Mouse (Mus musculus): ENCODE data around the gene AC124108.1.

AC124108.1 gene

DNA sequence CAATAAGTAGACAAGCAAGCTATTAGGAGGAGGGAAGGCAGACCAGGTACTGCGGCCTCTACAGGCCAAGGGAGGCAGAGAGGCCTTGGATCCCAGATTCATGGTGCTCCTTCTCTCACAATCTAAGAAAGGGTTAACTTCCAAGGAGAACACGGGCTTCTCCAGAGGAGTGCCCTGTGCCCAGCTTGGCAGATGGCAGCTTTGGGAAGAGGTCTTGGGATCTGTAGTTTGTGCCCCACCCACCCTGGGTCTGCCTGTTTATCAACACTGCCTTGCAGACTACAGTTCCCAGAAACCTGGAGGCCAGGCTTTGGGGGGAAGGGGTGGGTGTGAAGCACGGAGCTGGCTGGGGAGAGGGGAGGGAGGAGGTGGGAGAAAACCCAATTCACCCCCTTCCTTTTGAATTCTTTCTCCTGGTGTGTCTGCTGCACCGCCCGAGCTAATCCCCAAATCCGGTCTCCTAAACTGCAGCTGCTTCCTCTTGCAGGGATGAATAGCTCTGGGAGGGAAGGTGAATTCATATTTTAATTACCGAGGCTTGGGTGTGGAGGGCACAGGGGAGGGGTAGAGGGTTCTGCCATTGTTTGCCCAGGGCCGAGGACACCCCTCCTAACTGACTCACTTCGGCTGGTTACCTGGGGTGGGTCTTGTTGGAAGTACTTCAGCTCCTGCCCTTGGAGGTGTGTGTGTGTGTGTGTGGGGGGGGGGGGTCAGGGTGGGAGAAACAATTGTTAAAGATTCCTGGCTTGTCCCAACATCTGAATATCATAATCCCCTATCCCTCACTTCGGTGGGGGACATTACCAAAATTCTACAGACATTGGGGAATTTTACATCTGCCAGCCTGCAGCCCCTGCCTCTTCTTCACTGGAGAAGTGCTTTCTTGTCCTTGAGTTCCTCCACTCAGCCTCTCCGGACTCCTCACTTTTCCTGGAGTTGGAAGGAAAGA is 9.6 kb downstream of the AC124108.1 start:
- no peak for DNase-seq (ENCODE audit: low spot score)

DNA sequence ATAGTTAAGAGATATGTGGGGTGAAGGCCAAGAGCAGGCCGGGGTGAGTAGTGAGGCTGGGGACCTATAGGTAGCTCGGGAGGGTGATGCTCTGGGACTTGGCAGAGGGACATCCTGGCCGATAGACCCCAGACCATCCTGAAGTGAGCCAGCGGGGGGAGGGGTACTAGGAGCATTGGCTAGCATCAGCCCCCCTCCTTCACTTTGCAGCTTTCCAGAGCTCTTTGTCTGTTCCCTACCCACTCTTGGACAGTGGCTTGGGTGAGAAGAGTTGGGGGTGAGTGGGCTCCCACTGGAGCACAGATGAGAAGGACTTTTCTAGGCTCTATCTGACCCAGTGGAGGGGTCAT is 10.2 kb downstream of the AC124108.1 start:
- no peak for DNase-seq (ENCODE audit: low spot score)

DNA sequence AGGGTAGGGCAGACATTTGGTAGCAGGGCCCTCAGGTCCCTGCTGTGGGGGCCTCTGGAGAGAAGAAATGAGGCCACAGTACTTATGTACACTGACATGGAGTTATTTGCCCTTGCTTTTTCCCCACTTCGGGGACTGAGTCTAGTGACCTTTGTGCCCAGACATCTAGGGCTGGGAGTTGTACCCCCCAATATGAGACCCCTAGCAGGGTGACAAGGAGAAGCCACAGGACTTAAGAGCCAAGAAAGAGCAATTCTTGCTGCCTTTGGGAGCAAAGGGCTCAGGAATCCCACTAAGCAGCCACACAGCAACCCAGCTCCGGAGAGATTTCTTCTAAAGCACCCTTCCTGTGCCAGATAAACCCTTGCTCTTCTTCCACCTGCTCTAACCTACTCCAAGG is 10.7 kb downstream of the AC124108.1 start:
- no peak for DNase-seq (ENCODE audit: low spot score)

DNA sequence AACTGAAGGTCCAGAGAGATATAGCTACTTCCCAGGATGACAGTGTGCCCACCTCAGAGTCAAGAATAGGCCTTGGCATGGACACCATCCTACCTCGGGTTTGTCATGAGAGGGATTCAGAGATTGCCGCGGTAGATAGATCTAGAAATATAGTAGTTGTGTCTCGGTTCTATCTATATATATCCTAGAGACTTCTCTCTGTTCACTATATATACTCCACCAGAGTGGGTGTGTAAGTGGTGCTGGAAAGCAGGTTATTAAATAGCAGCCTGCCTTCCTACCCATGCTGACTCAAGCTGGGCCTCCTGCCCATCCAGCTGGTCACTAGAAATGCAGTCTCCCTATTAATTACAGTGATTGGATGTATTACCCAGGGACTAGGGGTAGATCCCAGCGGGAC is 11.5 kb downstream of the AC124108.1 start:
- no peak for DNase-seq (ENCODE audit: low spot score)

DNA sequence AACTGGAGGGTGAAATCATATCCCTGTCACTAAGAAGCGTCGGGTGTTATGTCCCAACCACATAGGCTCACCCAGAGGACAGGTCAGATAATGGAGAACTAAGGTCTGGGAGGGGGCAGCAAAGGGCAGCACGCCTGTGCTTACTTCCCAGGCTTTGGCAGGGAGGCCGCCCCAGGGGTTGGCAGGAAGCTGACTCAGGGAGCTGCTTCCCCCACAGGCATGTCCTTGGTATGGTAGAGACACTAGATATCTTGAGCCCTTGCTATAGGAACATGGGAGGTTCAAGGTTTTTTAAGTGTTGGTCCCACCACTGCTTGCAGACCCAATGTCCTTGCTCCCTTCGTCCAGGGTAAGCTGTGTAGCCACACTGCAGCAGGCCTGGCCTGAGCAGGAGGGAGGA is 14.7 kb downstream of the AC124108.1 start:
- DNase-seq (ENCODE audit: low spot score): no peak

DNA sequence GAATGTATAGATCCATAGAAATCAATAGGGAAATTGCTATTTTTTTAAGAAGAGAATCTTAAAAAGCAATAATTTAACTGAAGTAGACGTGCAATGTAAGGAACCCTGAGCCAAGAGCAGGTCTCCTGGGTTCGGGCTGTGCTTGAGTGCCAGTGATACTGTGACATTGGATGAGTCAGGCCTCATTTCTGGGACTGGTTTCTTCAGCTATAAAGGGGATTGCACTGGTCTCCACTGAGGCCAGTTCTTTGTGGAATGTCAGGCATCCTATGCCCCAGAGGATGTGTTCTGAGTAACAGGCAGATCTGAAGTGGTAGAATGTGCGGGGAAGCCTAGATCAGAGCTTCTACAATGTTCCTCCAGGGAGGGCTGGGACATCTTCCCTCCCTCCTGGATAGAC is 15.6 kb downstream of the AC124108.1 start:
- DNase-seq (ENCODE audit: low spot score): no peak

DNA sequence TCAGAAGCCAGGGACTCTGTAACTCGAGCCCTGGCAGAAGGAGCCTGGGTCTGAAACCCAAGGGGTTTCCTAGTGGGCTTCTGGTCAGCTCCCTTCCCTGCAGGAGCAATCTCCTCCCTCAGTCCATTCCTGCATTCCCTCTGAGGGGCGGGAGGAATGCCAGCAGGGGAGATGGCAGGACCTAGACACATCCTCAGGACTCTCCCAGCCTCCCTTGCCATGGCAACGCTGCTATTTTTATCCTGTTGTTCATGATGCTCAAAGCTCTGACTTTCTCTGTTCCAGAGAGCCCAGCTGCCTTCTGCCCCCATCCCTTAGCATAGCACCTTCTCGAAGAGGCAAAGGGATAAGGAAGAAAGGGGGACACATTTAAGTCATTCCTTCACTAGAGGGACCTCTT is 16.9 kb downstream of the AC124108.1 start:
- no peak for DNase-seq (ENCODE audit: low spot score)

DNA sequence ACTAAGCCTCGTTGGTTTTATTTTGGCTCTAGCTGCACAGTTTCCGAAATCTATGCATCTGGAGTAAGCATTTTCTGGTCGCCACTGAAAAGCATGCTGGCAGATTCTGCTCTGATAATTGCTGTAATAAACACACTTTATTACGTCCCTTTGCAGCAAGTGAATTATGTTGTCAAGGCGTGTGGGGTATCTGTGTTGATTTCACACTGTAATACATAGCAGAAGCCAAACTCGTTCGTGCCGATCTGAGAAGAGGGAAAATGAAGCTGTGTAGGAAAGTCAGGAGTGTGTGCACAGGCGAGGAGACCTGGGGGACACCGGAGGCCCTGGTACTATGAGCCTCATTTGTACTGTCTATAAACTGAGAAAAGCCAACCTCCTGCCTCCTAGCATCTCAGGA is 18.1 kb downstream of the AC124108.1 start:
- DNase-seq (ENCODE audit: low spot score): no peak

DNA sequence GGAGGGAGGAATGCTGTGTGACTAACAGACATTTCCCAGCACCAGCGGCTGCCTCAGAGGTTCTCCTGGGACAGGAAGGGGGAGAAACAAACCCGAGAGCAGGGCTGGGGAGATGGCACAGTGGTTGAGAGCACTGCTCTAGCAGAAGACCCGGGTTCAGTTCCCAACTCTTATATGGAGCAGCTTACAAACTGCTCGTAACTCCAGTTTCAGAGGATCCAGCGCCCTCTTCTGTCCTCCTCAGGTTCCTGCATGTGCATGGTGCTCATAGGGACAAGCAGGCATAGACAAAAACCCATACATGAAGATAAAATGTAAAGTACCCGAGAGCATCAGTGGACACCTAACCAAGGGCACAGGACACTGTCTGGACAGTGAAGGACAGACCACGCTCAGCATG is 19.7 kb downstream of the AC124108.1 start:
- no peak for DNase-seq (ENCODE audit: low spot score)

DNA sequence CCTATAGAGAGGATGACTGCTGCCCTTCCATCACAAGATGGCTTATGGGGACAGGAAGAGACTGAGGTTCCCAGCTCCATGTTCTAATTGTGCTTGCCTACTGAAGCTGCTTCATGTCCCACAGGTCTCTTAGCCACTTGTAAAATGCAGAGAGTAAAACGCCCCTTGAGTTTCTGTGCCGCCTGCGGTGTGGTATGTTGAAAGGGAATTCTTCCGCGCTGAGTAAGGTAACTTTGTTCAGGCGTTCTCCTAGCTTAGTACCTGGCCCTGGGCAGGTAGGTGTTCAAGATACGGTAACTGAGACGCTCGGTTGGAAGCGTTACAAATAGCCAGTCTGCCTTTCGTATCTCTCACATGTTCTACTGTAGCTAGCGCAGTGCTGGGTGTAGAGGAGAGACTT is 20.4 kb downstream of the AC124108.1 start:
- no peak for DNase-seq (ENCODE audit: low spot score)

DNA sequence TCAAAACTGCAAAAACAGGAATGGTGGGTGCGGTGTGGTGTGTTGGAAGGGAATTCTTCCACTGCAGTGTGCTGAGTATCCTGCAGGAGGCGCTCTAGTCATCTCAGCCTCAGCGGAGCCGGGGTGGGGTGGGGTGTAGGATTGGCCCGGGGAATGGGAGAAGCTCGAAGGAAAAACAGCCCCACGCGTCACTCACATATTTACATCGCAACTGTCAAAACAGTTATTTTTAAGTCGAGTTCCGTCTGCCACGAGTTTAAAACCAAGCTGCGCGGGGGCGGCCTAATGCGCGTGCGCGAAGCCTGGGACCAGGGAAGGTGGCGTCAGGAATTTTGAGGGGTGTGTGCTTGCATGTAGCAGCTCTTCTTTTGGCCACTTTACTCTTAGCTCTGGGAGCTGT is 21.0 kb downstream of the AC124108.1 start:
- DNase-seq (ENCODE audit: low spot score): peak; percentile 58

DNA sequence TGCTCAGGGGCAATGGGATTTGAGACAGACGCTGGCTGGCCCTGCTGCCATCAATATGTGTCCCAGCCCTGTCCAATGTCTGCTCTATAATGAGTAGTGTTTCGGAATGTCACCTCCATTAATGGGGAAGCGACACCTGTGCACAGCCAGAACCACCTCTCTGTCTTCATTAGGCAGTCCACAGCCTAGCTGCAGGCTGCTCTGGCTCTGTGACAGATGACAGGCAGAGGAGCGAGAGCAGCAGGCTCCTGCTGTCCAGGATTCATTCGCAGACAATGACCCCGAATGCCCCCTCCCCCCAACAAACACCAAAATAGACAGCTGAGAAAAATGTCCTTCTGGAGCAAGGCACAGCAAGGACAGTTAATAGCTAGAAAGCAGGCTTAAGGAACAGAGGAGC is 21.8 kb downstream of the AC124108.1 start:
- DNase-seq (ENCODE audit: low spot score): no peak

DNA sequence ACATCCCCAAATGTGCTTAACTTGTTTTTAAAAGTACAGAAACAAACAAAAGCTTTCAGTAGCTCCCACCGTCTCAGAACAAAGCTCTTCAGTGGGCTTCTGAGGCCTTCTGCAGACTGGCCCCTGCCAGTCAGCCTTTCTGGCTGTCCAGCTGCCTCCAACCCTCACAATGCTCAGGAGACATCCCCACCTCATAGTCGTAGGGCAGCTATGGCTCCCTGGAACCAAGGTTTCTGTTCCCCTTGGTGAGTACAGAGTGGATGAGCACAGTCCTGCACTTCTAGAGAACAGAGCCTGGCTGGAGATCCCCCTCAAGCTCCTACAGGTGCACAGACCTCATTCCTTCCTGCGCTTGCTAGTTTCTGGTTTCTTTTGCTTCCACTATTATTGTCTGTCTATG is 25.0 kb downstream of the AC124108.1 start:
- DNase-seq (ENCODE audit: low spot score): no peak

DNA sequence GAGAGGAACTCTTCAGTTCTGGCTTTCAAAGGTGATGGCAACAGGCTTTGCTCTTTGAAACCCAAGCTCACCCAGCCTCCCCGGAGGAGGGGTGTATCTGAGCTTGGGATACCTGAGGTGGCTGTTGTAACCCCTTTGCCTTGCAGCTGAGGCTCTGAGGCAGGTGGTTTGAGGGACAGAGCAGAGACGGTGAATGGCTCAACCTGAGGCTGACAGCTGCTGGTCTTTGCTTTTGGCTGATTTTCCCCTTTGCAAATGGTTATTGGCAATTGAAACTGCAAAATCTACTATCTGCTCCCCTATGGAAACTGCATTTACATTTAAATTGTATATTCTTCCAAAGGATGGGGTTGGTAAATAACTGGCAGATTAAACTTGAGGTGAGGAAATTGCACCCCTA is 30.4 kb downstream of the AC124108.1 start:
- DNase-seq (ENCODE audit: low spot score): no peak

DNA sequence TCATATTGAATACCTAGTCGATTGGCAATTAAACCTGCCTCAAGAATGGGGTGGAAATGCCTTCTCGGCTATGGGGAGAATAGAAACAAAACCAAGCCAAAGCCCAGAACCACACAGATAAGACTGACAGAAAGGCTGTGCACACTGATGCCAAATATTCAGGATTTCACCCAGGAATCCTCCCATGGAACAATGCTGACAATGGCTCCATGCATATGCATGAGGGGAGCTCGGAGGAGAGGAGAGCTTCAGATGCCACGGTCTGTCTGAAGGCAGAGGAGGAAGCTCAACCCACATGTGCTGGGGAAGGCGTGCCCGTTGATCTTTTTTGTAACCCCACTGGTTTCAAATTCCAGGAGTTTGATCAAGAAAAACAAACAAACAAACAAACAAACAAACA is 30.9 kb downstream of the AC124108.1 start:
- no peak for DNase-seq (ENCODE audit: low spot score)

DNA sequence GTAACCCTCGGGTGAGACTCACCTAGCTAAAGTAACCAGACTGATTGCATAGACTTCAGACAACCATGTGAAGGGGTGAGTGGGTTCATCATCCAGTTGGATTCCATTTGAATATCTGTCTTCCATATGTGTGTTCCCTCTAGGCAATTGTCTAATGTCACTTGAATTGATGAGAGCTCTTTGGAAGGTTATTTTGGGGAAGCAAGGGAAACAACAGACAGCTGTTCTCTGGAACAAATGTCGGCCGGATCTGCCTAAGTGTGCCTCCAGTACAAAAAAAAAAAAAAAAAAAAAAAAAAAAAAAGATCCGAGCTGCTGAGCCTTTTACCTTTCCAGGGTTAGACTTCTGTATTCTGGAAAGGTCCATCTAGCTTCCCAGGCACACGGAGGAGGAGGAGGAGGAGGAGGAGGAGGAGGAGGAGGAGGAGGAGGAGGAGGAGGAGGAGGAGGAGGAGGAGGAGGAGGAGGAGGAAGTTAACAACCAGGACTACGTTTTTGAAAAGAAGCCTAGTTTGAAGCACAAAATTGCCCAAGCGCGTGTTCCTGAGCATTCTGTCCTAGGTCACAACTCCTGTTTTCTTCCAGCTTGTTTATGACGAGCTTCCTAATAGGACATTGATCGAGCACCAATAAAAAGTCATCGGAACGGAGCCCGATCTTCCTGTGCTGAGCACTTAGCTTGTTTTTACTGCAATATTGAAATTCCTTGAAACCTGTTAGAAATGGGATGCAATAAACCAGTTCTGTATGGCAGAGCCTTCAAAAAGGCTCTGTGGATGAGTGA is 35.2 kb downstream of the AC124108.1 start:
- DNase-seq (ENCODE audit: low spot score): no peak

DNA sequence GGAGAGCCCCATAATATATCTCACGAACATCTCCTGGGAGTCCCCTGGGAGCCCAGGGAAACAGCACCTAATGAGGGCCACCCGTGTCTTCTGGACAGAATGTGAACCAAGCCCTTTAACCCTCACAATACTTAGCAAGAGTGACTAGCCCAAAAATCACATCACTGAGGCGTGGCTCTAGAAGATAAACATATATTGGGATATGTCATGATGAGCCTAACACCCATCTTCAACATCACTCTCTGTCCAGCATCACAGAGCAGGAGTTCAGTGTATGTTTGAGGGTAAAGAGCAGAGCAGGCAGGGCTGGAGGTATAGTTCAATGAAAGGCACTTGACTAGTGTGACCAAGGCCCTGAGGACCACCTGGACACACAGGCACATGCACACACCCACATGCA is 38.4 kb downstream of the AC124108.1 start, which contains the start of gene Gm10188:
Gm10188 (minus strand) TSS at position 101 of the 400 bp plus-strand sequence.
- no peak for DNase-seq (ENCODE audit: low spot score)

DNA sequence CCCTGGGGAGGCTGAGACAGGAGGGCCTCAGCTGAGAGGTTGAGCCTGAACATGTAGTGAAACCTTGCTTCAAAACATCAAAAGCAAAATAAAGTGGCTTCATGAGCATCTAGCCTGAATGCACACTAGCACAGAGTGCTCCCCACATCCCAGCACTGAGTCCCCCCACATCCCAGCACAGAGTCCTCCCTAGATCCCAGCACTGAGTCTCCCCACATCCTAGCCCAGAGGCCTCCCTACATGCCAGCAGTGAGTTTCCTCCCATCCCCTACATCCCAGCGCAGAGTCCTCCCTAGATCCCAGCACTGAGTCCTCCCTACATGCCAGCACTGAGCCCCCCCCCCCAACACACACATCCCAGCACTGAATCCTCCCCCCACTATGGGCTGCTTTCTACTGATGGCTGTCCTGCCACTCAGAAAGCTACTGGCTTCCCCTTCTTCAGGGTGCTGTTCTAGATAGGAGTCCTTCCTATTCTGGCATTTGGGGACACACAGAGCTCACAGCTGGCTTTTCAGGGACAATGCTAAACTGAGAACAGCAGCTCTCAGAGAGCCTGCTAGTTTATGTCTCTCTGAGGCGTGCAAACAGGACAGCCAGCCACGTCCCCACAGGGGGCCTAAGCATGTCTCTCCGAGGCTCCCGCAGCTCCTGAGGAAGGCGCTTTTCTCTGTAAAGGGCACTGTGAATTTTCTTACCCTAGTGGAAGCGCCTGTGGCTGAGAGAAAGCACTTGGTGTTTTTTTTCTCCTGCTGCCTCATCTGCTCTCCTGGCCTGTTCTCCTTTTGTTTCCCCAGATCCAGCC is 40.4 kb downstream of the AC124108.1 start:
- no peak for DNase-seq (ENCODE audit: low spot score)

DNA sequence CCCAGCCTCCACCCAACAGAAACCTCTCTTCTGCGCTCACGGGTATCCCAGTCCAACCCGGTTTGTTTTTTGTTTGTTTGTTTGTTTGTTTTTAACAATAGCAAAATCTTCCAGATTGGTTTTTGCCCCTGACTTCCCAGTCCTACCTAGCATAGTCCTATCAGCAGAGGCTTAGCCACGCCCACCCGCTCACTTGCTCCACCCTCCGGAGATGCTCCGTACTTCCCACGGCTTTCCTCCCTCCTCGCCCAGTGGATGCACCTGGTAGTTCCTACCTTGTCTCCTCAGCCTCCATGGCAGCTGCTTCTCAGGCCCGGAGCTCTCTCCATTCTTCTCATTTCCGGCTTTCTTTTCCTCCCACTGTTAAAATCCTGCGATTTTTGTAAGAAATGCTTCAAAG is 42.3 kb downstream of the AC124108.1 start:
- DNase-seq (ENCODE audit: low spot score): peak; percentile 28

DNA sequence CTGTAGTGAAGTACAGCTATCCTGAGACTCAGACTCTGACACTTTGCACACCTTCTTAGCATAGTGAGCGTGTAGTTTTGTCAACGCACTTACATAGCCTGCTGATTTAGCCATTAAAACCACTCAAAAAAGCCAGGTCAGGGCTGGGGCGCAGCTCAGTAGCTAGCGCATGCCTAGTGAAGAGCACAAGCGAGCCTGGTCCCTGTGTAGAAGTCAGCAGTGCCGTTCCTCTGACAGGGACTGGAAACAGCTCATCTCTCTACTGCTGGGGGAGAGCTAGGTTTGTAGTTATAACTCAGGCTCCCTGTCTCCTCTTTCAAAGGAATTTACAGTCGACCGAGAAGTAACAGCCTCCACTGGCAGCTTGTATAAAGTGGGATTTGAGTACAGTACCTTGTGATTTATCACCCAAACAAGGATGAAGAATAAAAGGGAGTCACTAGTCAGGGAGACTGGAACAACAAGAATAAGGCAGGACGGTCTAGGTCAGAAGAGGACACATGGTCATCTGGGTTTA is 43.6 kb downstream of the AC124108.1 start:
- DNase-seq (ENCODE audit: low spot score): no peak

DNA sequence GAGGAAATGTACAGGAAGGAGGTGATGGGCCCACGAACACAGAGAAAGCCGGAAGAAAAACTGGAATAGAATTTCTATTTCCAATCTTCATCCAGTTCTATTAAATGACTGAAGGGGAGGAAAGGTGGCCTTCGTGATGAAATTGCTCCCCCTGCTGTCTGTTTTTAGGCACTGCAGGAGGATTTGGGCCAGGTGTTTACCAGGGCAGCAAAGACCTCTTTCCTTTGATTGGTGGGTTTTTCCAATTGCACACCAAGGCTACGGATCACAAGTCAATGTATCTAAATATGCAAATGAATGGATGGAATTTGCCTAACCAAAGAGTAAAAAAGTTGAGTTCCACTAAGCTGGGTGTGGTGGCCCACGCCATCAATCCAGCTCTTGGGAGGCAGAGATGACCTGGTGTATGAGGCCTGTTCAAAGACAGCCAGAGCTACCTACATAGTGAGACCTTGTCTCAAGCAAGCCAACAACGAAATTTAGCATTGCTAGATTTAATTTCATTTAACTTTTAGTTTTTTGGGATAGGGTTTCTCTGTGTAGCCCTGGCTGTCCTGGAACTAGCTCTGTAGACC is 46.4 kb downstream of the AC124108.1 start:
- peak; percentile 55 for DNase-seq (ENCODE audit: low spot score)

DNA sequence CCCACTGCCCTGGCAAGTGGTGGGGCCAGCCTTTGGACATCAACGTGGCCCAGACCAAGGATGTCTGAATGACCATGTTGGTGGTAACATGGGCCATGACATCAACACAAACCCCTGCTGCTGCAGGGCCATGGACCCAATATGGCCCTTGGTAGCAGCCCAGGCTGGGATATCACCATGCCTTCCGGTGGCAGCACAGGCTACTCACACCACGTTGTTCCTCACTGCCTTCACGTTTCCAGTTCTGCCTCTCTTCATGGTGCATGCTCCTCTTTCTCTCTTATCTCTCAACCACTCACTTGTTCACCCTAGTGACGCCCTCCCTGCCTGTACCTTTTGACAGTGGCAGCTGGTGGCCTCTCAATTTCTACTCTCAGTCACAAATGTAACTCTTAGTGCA is 53.8 kb downstream of the AC124108.1 start:
- DNase-seq (ENCODE audit: low spot score): no peak

Data from urinary bladder, postnatal 25 days (tissue).